ENCODE assay signal across 8 mouse cellular contexts in genomic region chr8:110725084-110725838, GRCm38 (mm10). TPM values are rescaled to one million over a fixed set of nuclear protein-coding genes. Genes with fewer than 3 reads are reported as not detected.
A peak's percentile ranks its signal among the peaks of the same experiment; 100 is the strongest.
DNase-seq lines count a peak whose midpoint lies in the region; ATAC-seq lines count a peak whose summit lies in the region.

No protein-coding gene starts in this region.

- H3K4me3 ChIP-seq in megakaryocyte, embryonic 14.5 days (replicated peaks): peak overlapping the region; percentile 95
- no peak overlapping the region for H3K4me3 ChIP-seq in intestine, embryonic 16.5 days (ENCODE audit: low read length)
- no peak overlapping the region for H3K4me3 ChIP-seq in midbrain, embryonic 12.5 days

- no peak overlapping the region for H3K4me2 ChIP-seq in intestine, embryonic 16.5 days (ENCODE audit: low read depth, low read length)
- H3K4me2 ChIP-seq in midbrain, embryonic 12.5 days (replicated peaks): peak overlapping the region; percentile 77; the same call in 1 of the 2 replicates

- H3K9me3 ChIP-seq in megakaryocyte, embryonic 14.5 days: no peaks in the 10 kb centered on the region
- no peaks in the 10 kb centered on the region for H3K9me3 ChIP-seq in intestine, embryonic 16.5 days (ENCODE audit: control insufficient read depth, low read length)
- no peaks in the 10 kb centered on the region for H3K9me3 ChIP-seq in midbrain, embryonic 12.5 days

- no peaks in the 10 kb centered on the region for H3K27me3 ChIP-seq in megakaryocyte, embryonic 14.5 days (replicated peaks)
- H3K27me3 ChIP-seq in intestine, embryonic 16.5 days (replicated peaks; ENCODE audit: control insufficient read depth, insufficient read depth, low read length): no peaks in the 10 kb centered on the region
- H3K27me3 ChIP-seq in midbrain, embryonic 12.5 days: no peaks in the 10 kb centered on the region

- 36% methylated on average over 7 of the region's 7 CpGs for WGBS in intestine, embryonic 16.5 days
- WGBS in midbrain, embryonic 12.5 days: 50% methylated on average over 7 of the region's 7 CpGs

- peak overlapping the region; percentile 9; the same call in 1 of the 2 replicates for H3K9ac ChIP-seq in intestine, embryonic 16.5 days (ENCODE audit: low read depth, low read length)
- H3K9ac ChIP-seq in midbrain, embryonic 12.5 days (replicated peaks): peak overlapping the region; percentile 28; the same call in 1 of the 2 replicates

- peaks cover 81% of the 10 kb centered on the region for H3K36me3 ChIP-seq in megakaryocyte, embryonic 14.5 days (replicated peaks; ENCODE audit: low read length)
- H3K36me3 ChIP-seq in intestine, embryonic 16.5 days (ENCODE audit: control insufficient read depth, insufficient read depth, low read length): peaks cover 16% of the 10 kb centered on the region
- H3K36me3 ChIP-seq in midbrain, embryonic 12.5 days: peaks cover 37% of the 10 kb centered on the region

- no peak for ATAC-seq in megakaryocyte, adult 5-6 weeks (ENCODE audit: poor library complexity, severe bottlenecking)
- ATAC-seq in intestine, embryonic 16.5 days: no peak
- no peak for ATAC-seq in midbrain, embryonic 12.5 days (ENCODE audit: low FRiP score, low read depth)

- 0 out of 2 replicates have a peak overlapping the region, but pooled peaks have one; percentile 22 for H3K27ac ChIP-seq in intestine, embryonic 16.5 days (ENCODE audit: low read length)
- H3K27ac ChIP-seq in midbrain, embryonic 12.5 days (replicated peaks): peak overlapping the region; percentile 56; the same call in 1 of the 2 replicates

- H3K4me1 ChIP-seq in megakaryocyte, embryonic 14.5 days: peaks cover 93% of the 10 kb centered on the region
- H3K4me1 ChIP-seq in intestine, embryonic 16.5 days (ENCODE audit: control insufficient read depth, insufficient read depth, low read length): peaks cover 25% of the 10 kb centered on the region
- peaks cover 57% of the 10 kb centered on the region for H3K4me1 ChIP-seq in midbrain, embryonic 12.5 days

- DNase-seq in cerebellum, postnatal 10 days: peak; percentile 35 to 60
- no peak for DNase-seq in cerebellum, postnatal 4 days (ENCODE audit: low spot score in 2 of 2)
- no peak for DNase-seq in testis, postnatal 10 days (ENCODE audit: low spot score)
- DNase-seq in thymus, postnatal 36 days: no peak

RNA-seq across cellular contexts. Expression of gene Mtss1l, which starts 4.0 kb away (rescaled TPM):
- polyA plus RNA-seq in megakaryocyte, embryonic 14.5 days (2012; ENCODE audit: insufficient read depth, low replicate concordance): 149 and 562 TPM in 2 replicates
- total RNA-seq in megakaryocyte, adult 5-6 weeks (2015): 0.80 and 0.85 TPM in 2 replicates
- total RNA-seq in megakaryocyte, adult 5-6 weeks (2017): 0.04 and 0.41 TPM in 2 replicates
- 3.3 and 4.0 TPM in 2 replicates for polyA plus RNA-seq in intestine, embryonic 16.5 days (2015; fragmentation: Nextera tagmentation; extraction: Ambion mirVana)
- 10.5 and 10.6 TPM in 2 replicates for polyA plus RNA-seq in midbrain, embryonic 12.5 days (2016; fragmentation: Nextera tagmentation; extraction: Ambion mirVana)

Comparison
In these comparisons a context has a peak if more than half of its experiments do, and no peak if none do; other contexts are left out.
1. DNase-seq: peak in cerebellum, postnatal 10 days (2 of 2); none in cerebellum, postnatal 4 days (0 of 2), testis, postnatal 10 days (single experiment) and thymus, postnatal 36 days (0 of 2).
2. RNA of gene Mtss1l, which starts 4.0 kb away (polyA plus RNA-seq): 149 to 562 TPM in megakaryocyte, embryonic 14.5 days; 10.5 to 10.6 TPM in midbrain, embryonic 12.5 days and 3.3 to 4.0 TPM in intestine, embryonic 16.5 days; every median in the first group is over 10 times any median in the second.